Mouse (Mus musculus) heart, embryonic 14.5 days (tissue): Measurements from ENCODE around the gene Madd. TPM values are rescaled to one million over a fixed set of nuclear protein-coding genes. Genes with fewer than 3 reads are reported as not detected.

ENCODE experiments used
- polyA plus RNA-seq: library from polyadenylated mRNA; unstranded; fragments of >200 nt; fragmentation: Nextera tagmentation; extraction: Ambion mirVana; gene quantifications from 2 replicates; pipeline ENCODE4 v1.2.1, GENCODE M21; 2014

The Madd gene
- polyA plus RNA-seq, 1 experiment from 2014 or later: 5.2 TPM

Other genes starting within 250 kb of the Madd start
- 76.6 and 79.1 TPM in 2 replicates for gene Celf1, start 243.5 kb downstream of the Madd start, polyA plus RNA-seq
- gene Rapsn, start 148.2 kb downstream of the Madd start, polyA plus RNA-seq: 29.8 and 31.0 TPM in 2 replicates
- 275 and 293 TPM in 2 replicates for gene Psmc3, start 129.8 kb downstream of the Madd start, polyA plus RNA-seq
- gene Slc39a13, start 113.4 kb downstream of the Madd start, polyA plus RNA-seq: 50.6 and 52.0 TPM in 2 replicates
- gene Spi1, start 101.4 kb downstream of the Madd start, polyA plus RNA-seq: 4.8 and 5.1 TPM in 2 replicates
- gene Mybpc3, start 65.7 kb downstream of the Madd start, polyA plus RNA-seq: 789 and 806 TPM in 2 replicates
- 2.2 and 2.6 TPM in 2 replicates for gene Nr1h3, start 19.0 kb upstream of the Madd start, polyA plus RNA-seq
- 21.9 and 22.7 TPM in 2 replicates for gene Acp2, start 19.0 kb upstream of the Madd start, polyA plus RNA-seq
- 7.0 and 8.3 TPM in 2 replicates for gene Ddb2, start 53.1 kb upstream of the Madd start, polyA plus RNA-seq
- gene Pacsin3, start 72.1 kb upstream of the Madd start, polyA plus RNA-seq: 38.2 and 39.6 TPM in 2 replicates
- gene Arfgap2, start 81.1 kb upstream of the Madd start, polyA plus RNA-seq: 59.2 and 65.8 TPM in 2 replicates